Mouse (Mus musculus) spleen, postnatal 14 days (tissue): ENCODE data around the gene Grik5.
A peak's percentile ranks its signal among the peaks of the same experiment; 100 is the strongest.

Experiments
- DNase-seq, 2 experiments: peaks; one replicate each; pipeline ENCODE4 v3.0.0; 2021 to 2022; ENCODE audit warnings: low spot score in 2 of 2

The Grik5 gene

GRCm38 (mm10) chr7:25071979-25072715, at the start of gene Grik5, which contains the start of gene Zfp574:
Gene Grik5 (minus strand): TSS chr7:25072346.
Gene Zfp574 (plus strand): TSS chr7:25072567.
- DNase-seq = no peak

- no peak for DNase-seq
These were observed 49.2 kb upstream of the Grik5 start for GRCm38 (mm10) chr7:25121240-25121786.

- DNase-seq = peak; percentile 43 to 56
These were observed 48.1 kb upstream of the Grik5 start for GRCm38 (mm10) chr7:25120061-25120834.

- no peak for DNase-seq
These were observed 40.9 kb upstream of the Grik5 start for GRCm38 (mm10) chr7:25112956-25113603.

- DNase-seq = no peak
These were observed 40.2 kb upstream of the Grik5 start for GRCm38 (mm10) chr7:25112178-25112955.

GRCm38 (mm10) chr7:25110336-25110735, 38.2 kb upstream of the Grik5 start:
- DNase-seq = no peak

- no peak for DNase-seq
These were observed 37.2 kb upstream of the Grik5 start for GRCm38 (mm10) chr7:25109355-25109754.

- no peak for DNase-seq
These were observed 34.8 kb upstream of the Grik5 start for GRCm38 (mm10) chr7:25106790-25107502.

- peak; percentile 72 to 88 for DNase-seq
These were observed 33.4 kb upstream of the Grik5 start for GRCm38 (mm10) chr7:25105411-25106160.

- DNase-seq = no peak
These were observed 27.4 kb upstream of the Grik5 start for GRCm38 (mm10) chr7:25099581-25099980.

GRCm38 (mm10) chr7:25098169-25098568, 26.0 kb upstream of the Grik5 start:
- no peak for DNase-seq

GRCm38 (mm10) chr7:25089875-25090274, 17.7 kb upstream of the Grik5 start:
- DNase-seq = no peak

GRCm38 (mm10) chr7:25088968-25089367, 16.8 kb upstream of the Grik5 start:
- no peak for DNase-seq

- no peak for DNase-seq
These were observed 16.4 kb upstream of the Grik5 start for GRCm38 (mm10) chr7:25088531-25088930.

- no peak for DNase-seq
These were observed 15.8 kb upstream of the Grik5 start for GRCm38 (mm10) chr7:25087972-25088371.

GRCm38 (mm10) chr7:25087256-25087912, 15.2 kb upstream of the Grik5 start:
- no peak for DNase-seq

- DNase-seq = no peak
These were observed 14.5 kb upstream of the Grik5 start for GRCm38 (mm10) chr7:25086656-25087055.

- DNase-seq = no peak
These were observed 12.5 kb upstream of the Grik5 start for GRCm38 (mm10) chr7:25084621-25085020.

- peak in 1 of 2 experiments; percentile 43 for DNase-seq
These were observed 10.4 kb upstream of the Grik5 start for GRCm38 (mm10) chr7:25082510-25082909.
